Mouse (Mus musculus): ENCODE results near the gene Zfp653.

DNA sequence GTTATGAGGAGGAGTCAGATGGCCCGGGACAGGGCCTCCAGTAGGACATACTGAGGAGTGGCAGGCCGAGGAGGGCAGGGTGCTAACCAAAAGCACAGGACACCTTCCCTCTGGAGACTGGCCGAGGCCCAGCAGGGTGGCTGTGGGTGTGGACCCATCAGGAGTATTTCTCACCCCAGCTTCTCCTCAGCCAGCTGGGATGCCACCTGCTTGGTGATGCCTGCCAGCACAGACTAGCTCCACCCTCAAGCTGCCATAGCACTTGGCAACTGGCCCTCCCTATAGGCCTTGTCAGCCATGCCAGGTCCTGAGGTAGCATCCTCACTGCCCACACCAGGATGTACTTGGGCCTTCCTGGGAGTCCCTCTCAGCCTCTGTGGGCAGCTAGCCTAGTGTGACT is 6.8 kb downstream of the Zfp653 start:
- no peak for TF ChIP-seq GATA1 (IDR thresholded peaks at IDR 0.05; ENCODE audit: borderline replicate concordance, low read length)
- no peak for TF ChIP-seq FLI1 (IDR thresholded peaks at IDR 0.05; ENCODE audit: low read length)
